Mouse (Mus musculus) ovary, postnatal 10 days (tissue): ENCODE data around the gene Hspb9.

Source experiments
- DNase-seq: peaks from one replicate; pipeline ENCODE4 v3.0.0; 2022; ENCODE audit warnings: low spot score

Gene Hspb9

GRCm38 (mm10) chr11:100759611-100760233 is 46.1 kb downstream of the Hspb9 start, which contains the start of gene Kcnh4:
Gene Kcnh4 (minus strand): TSS chr11:100759942.
- DNase-seq, result no peak

GRCm38 (mm10) chr11:100761547-100762045 is 47.9 kb downstream of the Hspb9 start:
- peak; percentile 69 for DNase-seq

DNA sequence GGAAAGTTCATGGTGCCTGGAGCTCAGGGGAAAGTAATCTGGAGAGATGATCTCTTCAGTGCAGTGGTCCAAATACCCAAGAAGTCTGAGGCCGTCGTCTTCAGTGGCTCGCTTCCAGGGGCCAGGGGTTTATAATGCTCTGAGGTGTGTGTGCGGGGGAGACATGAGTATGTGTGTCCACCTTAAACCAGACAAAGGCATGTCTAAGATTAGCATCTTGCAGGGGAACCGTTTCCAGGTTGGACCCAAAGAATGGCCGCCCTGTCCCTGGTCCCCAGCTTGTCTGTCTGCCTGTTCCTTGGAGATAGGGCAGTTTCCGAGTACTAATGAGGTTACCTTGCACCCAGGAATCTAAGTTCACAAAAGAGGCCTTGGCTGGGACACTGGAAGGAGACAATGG is 49.2 kb downstream of the Hspb9 start, which contains the start of gene Hcrt:
TSS of gene Hcrt (minus strand) at position 101 of the 400 bp plus-strand sequence.
- no peak for DNase-seq
